Mouse (Mus musculus) neural tube, embryonic 13.5 days (tissue): ENCODE measurements at regions not wholly inside any gene's neighbourhood (a gene's known extent, or its start where the extent isn't known, plus 50 kb on each side); places are given as distances from the start of the nearest gene placed in this dataset.

Source experiments
- ATAC-seq: fragments of 200-750 bp; cut with Nextera tagmentation; 2 replicates; pipeline ENCODE4 v1.8.0; 2017; ENCODE audit warnings: low read depth, mild to moderate bottlenecking, moderate TSS enrichment, moderate library complexity
- H3K27ac ChIP-seq: fragments of 300-500 bp; sonication (generic); replicated peaks from 2 replicates; pipeline ENCODE4 v1.5.1; 2015; ENCODE audit warnings: moderate library complexity, mild to moderate bottlenecking, inconsistent platforms
- H3K27me3 ChIP-seq: fragments of 300-500 bp; sonication (generic); 2 replicates; pipeline ENCODE4 v1.6.1; 2015; ENCODE audit warnings: mild to moderate bottlenecking, inconsistent platforms
- H3K36me3 ChIP-seq: fragments of 300-500 bp; sonication (generic); 2 replicates; pipeline ENCODE4 v1.6.1; 2015; ENCODE audit warnings: mild to moderate bottlenecking, inconsistent platforms
- H3K4me1 ChIP-seq: fragments of 300-500 bp; sonication (generic); replicated peaks from 2 replicates; pipeline ENCODE4 v1.6.1; 2015; ENCODE audit warnings: inconsistent platforms
- H3K4me2 ChIP-seq: fragments of 300-500 bp; sonication (generic); 2 replicates; pipeline ENCODE4 v1.6.1; 2015; ENCODE audit warnings: inconsistent platforms, mild to moderate bottlenecking, moderate library complexity
- H3K4me3 ChIP-seq: fragments of 300-500 bp; sonication (generic); 2 replicates; pipeline ENCODE4 v1.5.1; 2015; ENCODE audit warnings: mild to moderate bottlenecking, inconsistent platforms
- H3K9ac ChIP-seq: fragments of 300-500 bp; sonication (generic); 2 replicates; pipeline ENCODE4 v1.6.1; 2015; ENCODE audit warnings: moderate library complexity, mild to moderate bottlenecking, inconsistent platforms
- H3K9me3 ChIP-seq: fragments of 300-500 bp; sonication (generic); 2 replicates; pipeline ENCODE4 v1.6.1; 2016; ENCODE audit warnings: inconsistent platforms
- WGBS: fragments of 180-500 bp; shearing (Covaris S2); methylation state at CpG from one replicate; pipeline ENCODE4 v1.1.7; 2015; 5-methylcytosine and 5-hydroxymethylcytosine counted together

DNA sequence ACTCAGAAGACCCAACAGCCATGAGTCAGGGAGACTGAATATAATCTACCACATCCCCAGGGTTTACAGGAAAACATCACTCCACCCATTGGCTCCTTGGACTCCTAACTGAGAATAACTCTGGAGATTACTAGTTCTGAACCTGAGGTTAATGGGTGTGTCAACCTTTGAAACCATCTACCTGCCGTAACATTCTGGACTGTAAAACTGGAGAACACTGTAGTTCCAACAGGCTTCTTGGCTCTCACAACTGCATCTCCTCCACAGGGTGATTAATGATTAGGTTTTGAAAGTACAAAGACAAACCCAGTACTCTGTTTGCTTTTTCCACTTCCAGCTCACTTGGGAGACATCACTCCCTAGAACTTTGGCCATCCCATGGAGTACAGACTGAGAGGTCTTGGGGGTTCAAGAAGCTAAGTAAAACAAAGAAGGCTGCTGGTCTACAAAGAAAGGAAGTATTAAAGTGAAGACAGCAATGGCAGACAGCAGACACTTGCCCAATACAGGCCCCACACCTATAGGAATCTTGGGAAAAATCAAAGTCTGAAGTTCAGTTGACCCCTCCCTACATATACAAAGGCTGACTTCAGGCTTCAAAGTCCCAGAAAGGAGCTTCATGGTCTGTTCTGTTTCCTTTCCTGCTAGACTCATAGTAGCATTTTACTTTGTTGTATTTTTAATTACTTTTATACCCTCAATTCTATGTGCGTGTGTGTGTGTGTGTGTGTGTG lies 52.7 kb upstream of the Ddit4l start:
- no peak overlapping the region for H3K9ac ChIP-seq
- no peaks in the 10 kb centered on the region for H3K27me3 ChIP-seq
- H3K9me3 ChIP-seq: no peaks in the 10 kb centered on the region
- WGBS: 98% methylated on average over 1 of the region's 2 CpGs
- no peak overlapping the region for H3K4me2 ChIP-seq
- H3K27ac ChIP-seq: no peak overlapping the region
- no peak for ATAC-seq
- H3K4me1 ChIP-seq: peaks cover 10% of the 10 kb centered on the region; the same call in 1 of the 2 replicates
- H3K4me3 ChIP-seq: no peak overlapping the region
- no peaks in the 10 kb centered on the region for H3K36me3 ChIP-seq
